Mouse (Mus musculus) heart, adult 2 months (tissue): ENCODE data around the gene Armc5. TPM values are rescaled to one million over a fixed set of nuclear protein-coding genes. Genes with fewer than 3 reads are reported as not detected.
A peak's percentile ranks its signal among the peaks of the same experiment; 100 is the strongest.

Experiments used
- DNase-seq, 2 experiments: peaks; one replicate each; pipeline ENCODE4 v3.0.0; 2021
- H3K27ac ChIP-seq: fragments of 200-600 bp; 2 replicates; pipeline ENCODE4 v1.8.1; 2022
- H3K27me3 ChIP-seq: fragments of 200-500 bp; 2 replicates; pipeline ENCODE4 v1.6.1; 2012; ENCODE audit warnings: mild to moderate bottlenecking, low read length, inconsistent platforms, mixed read lengths; ENCODE audit not compliant: control insufficient read depth, insufficient read depth
- H3K36me3 ChIP-seq: fragments of 200-500 bp; 2 replicates; pipeline ENCODE4 v1.6.1; 2012; ENCODE audit warnings: low read length, inconsistent platforms; ENCODE audit not compliant: control insufficient read depth, insufficient read depth
- H3K4me1 ChIP-seq: fragments of 200-500 bp; 2 replicates; pipeline ENCODE4 v1.6.1; 2011; ENCODE audit warnings: low read length; ENCODE audit not compliant: control insufficient read depth, insufficient read depth
- H3K4me3 ChIP-seq: fragments of 200-600 bp; 2 replicates; pipeline ENCODE4 v1.8.1; 2022
- H3K79me2 ChIP-seq: fragments of 200-500 bp; replicated peaks from 2 replicates; pipeline ENCODE4 v1.6.1; 2012; ENCODE audit warnings: mild to moderate bottlenecking, inconsistent platforms, low read length, moderate library complexity, mixed read lengths; ENCODE audit not compliant: control insufficient read depth, insufficient read depth
- H3K9ac ChIP-seq: fragments of 200-500 bp; 2 replicates; pipeline ENCODE4 v1.6.1; 2012; ENCODE audit warnings: low read depth, mild to moderate bottlenecking, control low read depth, inconsistent platforms, low read length, mixed read lengths
- CTCF ChIP-seq: fragments of 200-600 bp; IDR thresholded peaks from 2 replicates; pipeline ENCODE4 v1.8.1; 2022; ENCODE audit warnings: antibody characterized with exemption, mild to moderate bottlenecking, moderate library complexity
- EP300 ChIP-seq: fragments of 200-500 bp; IDR thresholded peaks from 2 replicates; pipeline ENCODE4 v1.6.1; 2011; ENCODE audit warnings: low read depth, low read length, control low read depth; ENCODE audit not compliant: insufficient read depth
- POLR2A ChIP-seq: fragments of 200-500 bp; IDR thresholded peaks from 2 replicates; pipeline ENCODE4 v1.6.1; 2011; ENCODE audit warnings: mild to moderate bottlenecking, low read depth, low read length, control low read depth; ENCODE audit not compliant: insufficient read depth
- WGBS: fragments of 180-500 bp; shearing (Covaris S2); methylation state at CpG from one replicate; pipeline ENCODE4 v1.1.7; 2018; 5-methylcytosine and 5-hydroxymethylcytosine counted together
- intact Hi-C: fragments of 180-260 bp; cut with DNase I; formaldehyde crosslinking; loops from one replicate; pipeline ENCODE4 v1.15.1; 2025
- long read RNA-seq: library from polyadenylated mRNA; stranded (forward); transcript quantifications from one replicate; pipeline ENCODE4 v2.0.0, GENCODE M21; 2021
- polyA plus RNA-seq: library from polyadenylated mRNA; depleted of rRNA; stranded (reverse); fragments of >200 nt; gene quantifications from 2 replicates; pipeline ENCODE4 v1.2.3, GENCODE M21; 2012; rRNA removed
- total RNA-seq, 2 experiments: library from RNA; stranded (reverse); gene quantifications; 2 replicates each; pipeline ENCODE4 v1.2.3; 2021

Armc5 gene
- 1 to 10 TPM; 6.8 to 7.1 TPM for total RNA-seq
- polyA plus RNA-seq = 11.2 and 12.3 TPM in 2 replicates
- long read RNA-seq, transcript Armc5-201 (6 exons, 3,834 nt) = major isoform, 9 of 10 reads
- long read RNA-seq, partial matches to known transcripts = 0 of 10 reads
- long read RNA-seq, other reads (novel, unspliced or antisense) = 1 of 10 reads

- Histone ChIP-seq H3K4me3 (peak within 1 kb of the TSS; percentile 99), H3K9ac (peak within 1 kb of the TSS; percentile 91), H3K79me2 (no peaks in the 10 kb centered on the region), H3K36me3 (no peaks in the 10 kb centered on the region), H3K27ac (peak within 1 kb of the TSS; percentile 100), H3K4me1 (peaks cover 4% of the 10 kb centered on the region), H3K27me3 (no peaks in the 10 kb centered on the region)
- WGBS = 23% methylated on average over 37 of the region's 37 CpGs
- DNase-seq = peak; percentile 89 to 92
- intact Hi-C loops = loop anchor here (1.0 to 5.0 kb wide), 3 partner anchors 62 to 225 kb away; partner anchors contain the start of genes BC017158 and Tial1
- TF ChIP-seq POLR2A (no peak), CTCF (peak; percentile 99), EP300 (no peak)
Observed at GRCm38 (mm10) chr7:128236856-128237592, at the start of gene Armc5. Gene Armc5 (plus strand): TSS chr7:128237342.

- intact Hi-C loops = loop anchor here (10.0 kb wide), 1 partner anchor 387 kb away; no protein-coding TSS in a partner anchor
- no peaks in the 10 kb centered on the region; the same call in 1 of the 2 replicates for H3K4me1 ChIP-seq
- H3K4me3 ChIP-seq = no peak overlapping the region
- 91% methylated on average over 9 of the region's 9 CpGs for WGBS
- TF ChIP-seq POLR2A (no peak), EP300 (no peak), CTCF (no peak)
- no peaks in the 10 kb centered on the region for H3K27me3 ChIP-seq
- no peak overlapping the region for H3K27ac ChIP-seq
- DNase-seq = no peak
- H3K36me3 ChIP-seq = no peaks in the 10 kb centered on the region
- no peaks in the 10 kb centered on the region for H3K79me2 ChIP-seq
- no peak overlapping the region for H3K9ac ChIP-seq
Observed at GRCm38 (mm10) chr7:128201607-128202006, 35.5 kb upstream of the Armc5 start.

GRCm38 (mm10) chr7:128203071-128203470 is 34.1 kb upstream of the Armc5 start:
- TF ChIP-seq EP300 (peak; percentile 56; the same call in 1 of the 2 replicates), POLR2A (peak; percentile 48; the same call in 1 of the 2 replicates), CTCF (no peak)
- 62% methylated on average over 9 of the region's 9 CpGs for WGBS
- Histone ChIP-seq H3K36me3 (no peaks in the 10 kb centered on the region), H3K4me1 (no peaks in the 10 kb centered on the region; the same call in 1 of the 2 replicates), H3K27me3 (no peaks in the 10 kb centered on the region), H3K79me2 (no peaks in the 10 kb centered on the region), H3K4me3 (no peak overlapping the region), H3K27ac (peak overlapping the region; percentile 38), H3K9ac (no peak overlapping the region)
- intact Hi-C loops = loop anchor here (10.0 kb wide), 1 partner anchor 388 kb away; no protein-coding TSS in a partner anchor
- DNase-seq = peak; percentile 22 to 24

GRCm38 (mm10) chr7:128204179-128204578 is 33.0 kb upstream of the Armc5 start:
- Histone ChIP-seq H3K27ac (peak overlapping the region; percentile 97), H3K36me3 (no peaks in the 10 kb centered on the region), H3K79me2 (no peaks in the 10 kb centered on the region), H3K4me3 (peak overlapping the region; percentile 52), H3K4me1 (no peaks in the 10 kb centered on the region; the same call in 1 of the 2 replicates), H3K9ac (0 out of 2 replicates have a peak overlapping the region, but pooled peaks have one; percentile 25), H3K27me3 (no peaks in the 10 kb centered on the region)
- TF ChIP-seq EP300 (no peak), POLR2A (no peak), CTCF (no peak)
- 84% methylated on average over 8 of the region's 8 CpGs for WGBS
- intact Hi-C loops = loop anchor here (2.0 to 10.0 kb wide), 2 partner anchors 199 to 389 kb away; no protein-coding TSS in a partner anchor
- no peak for DNase-seq

GRCm38 (mm10) chr7:128205695-128206094 is 31.4 kb upstream of the Armc5 start:
- Histone ChIP-seq H3K27ac (peak overlapping the region; percentile 97), H3K27me3 (no peaks in the 10 kb centered on the region), H3K36me3 (no peaks in the 10 kb centered on the region), H3K4me1 (no peaks in the 10 kb centered on the region; the same call in 1 of the 2 replicates), H3K4me3 (peak overlapping the region; percentile 52), H3K79me2 (no peaks in the 10 kb centered on the region), H3K9ac (peak overlapping the region; percentile 80)
- TF ChIP-seq EP300 = no peak
- intact Hi-C loops = loop anchor here (2.0 to 10.0 kb wide), 2 partner anchors 201 to 391 kb away; no protein-coding TSS in a partner anchor
- 59% methylated on average over 18 of the region's 18 CpGs for WGBS
- peak; percentile 24 to 36 for DNase-seq
